Mouse (Mus musculus) liver, embryonic 13.5 days (tissue): ENCODE measurements around the gene 2200002J24Rik. TPM values are rescaled to one million over a fixed set of nuclear protein-coding genes. Genes with fewer than 3 reads are reported as not detected.
"Not testable (repeated sequence)": the region's sequence is repeated elsewhere in the genome, so short reads cannot be mapped to it uniquely, and the experiment has no call there.

ENCODE experiments used
- ATAC-seq: fragments of 200-750 bp; cut with Nextera tagmentation; 2 replicates; pipeline ENCODE4 v1.8.0; 2017; ENCODE audit warnings: low read depth, mild to moderate bottlenecking, moderate number of reproducible peaks, moderate library complexity
- DNase-seq: peaks from one replicate; pipeline ENCODE4 v3.0.0; 2022
- H3K27ac ChIP-seq: fragments of 300-500 bp; sonication (generic); 2 replicates; pipeline ENCODE4 v1.5.1; 2015; ENCODE audit warnings: moderate library complexity, mild to moderate bottlenecking, inconsistent platforms
- H3K27me3 ChIP-seq: fragments of 300-500 bp; sonication (generic); 2 replicates; pipeline ENCODE4 v1.6.1; 2015; ENCODE audit warnings: mild to moderate bottlenecking, inconsistent platforms
- H3K36me3 ChIP-seq: fragments of 300-500 bp; sonication (generic); 2 replicates; pipeline ENCODE4 v1.6.1; 2015; ENCODE audit warnings: mild to moderate bottlenecking, inconsistent platforms
- H3K4me1 ChIP-seq: fragments of 300-500 bp; sonication (generic); replicated peaks from 2 replicates; pipeline ENCODE4 v1.6.1; 2015; ENCODE audit warnings: inconsistent platforms
- H3K4me2 ChIP-seq: fragments of 300-500 bp; sonication (generic); 2 replicates; pipeline ENCODE4 v1.6.1; 2015; ENCODE audit warnings: inconsistent platforms, mild to moderate bottlenecking, moderate library complexity
- H3K4me3 ChIP-seq: fragments of 300-500 bp; sonication (generic); replicated peaks from 2 replicates; pipeline ENCODE4 v1.5.1; 2015; ENCODE audit warnings: mild to moderate bottlenecking, inconsistent platforms
- H3K9ac ChIP-seq: fragments of 300-500 bp; sonication (generic); 2 replicates; pipeline ENCODE4 v1.6.1; 2015; ENCODE audit warnings: mild to moderate bottlenecking, inconsistent platforms
- H3K9me3 ChIP-seq: fragments of 300-500 bp; sonication (generic); replicated peaks from 2 replicates; pipeline ENCODE4 v1.6.1; 2016; ENCODE audit warnings: inconsistent platforms
- WGBS: fragments of 180-500 bp; shearing (Covaris S2); methylation state at CpG from one replicate; pipeline ENCODE4 v1.1.7; 2015; ENCODE audit not compliant: insufficient replicate concordance; 5-methylcytosine and 5-hydroxymethylcytosine counted together
- polyA plus RNA-seq: library from polyadenylated mRNA; unstranded; fragments of >200 nt; fragmentation: Nextera tagmentation; extraction: Ambion mirVana; gene quantifications from 2 replicates; pipeline ENCODE4 v1.2.1, GENCODE M21; 2015

Gene 2200002J24Rik
- polyA plus RNA-seq, 1 experiment from 2014 or later = 0.37 TPM

DNA sequence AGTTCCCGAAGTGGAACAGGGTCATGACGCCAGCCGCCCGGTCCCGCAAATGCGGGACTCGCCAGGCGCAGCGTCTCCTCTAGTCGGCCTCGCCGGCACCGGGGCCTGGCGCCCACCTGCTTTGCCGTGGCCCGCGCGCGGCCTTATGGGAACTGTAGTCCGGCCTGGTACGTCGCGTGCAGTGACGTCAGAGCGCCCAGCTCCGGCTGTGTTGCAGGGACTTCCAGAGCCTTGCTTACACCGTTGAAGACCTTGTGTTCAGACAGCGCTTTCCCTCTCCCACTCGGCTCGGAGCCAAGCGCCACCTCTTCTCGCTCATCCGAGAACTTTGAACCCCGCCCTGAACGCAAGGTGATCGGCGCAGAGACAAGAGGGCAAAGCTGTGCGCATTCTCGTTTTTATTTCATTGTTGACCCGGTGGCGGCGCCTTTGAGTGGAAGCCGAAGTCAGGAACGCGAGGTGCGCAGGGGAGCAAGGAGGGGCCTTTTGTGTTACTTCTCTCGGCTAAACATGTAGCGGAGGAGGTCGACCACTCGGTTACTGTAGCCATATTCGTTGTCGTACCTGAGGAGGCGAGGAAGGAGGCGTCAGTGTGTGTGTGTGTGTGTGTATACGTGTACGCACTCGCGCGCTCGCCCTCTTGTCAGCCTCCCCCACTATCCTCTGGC is 30.8 kb downstream of the 2200002J24Rik start, which contains the start of gene Tmem147:
Gene Tmem147, minus strand, starts transcription at position 145 of the 668 bp plus-strand sequence.
- WGBS = under 1% methylated on average over 59 of the region's 60 CpGs
- peak; percentile 94 for ATAC-seq
- no peaks in the 10 kb centered on the region for H3K27me3 ChIP-seq
- peak within 1 kb of the TSS; percentile 77 for H3K4me3 ChIP-seq
- peak within 1 kb of the TSS; percentile 92 for H3K4me2 ChIP-seq
- peaks cover 39% of the 10 kb centered on the region for H3K36me3 ChIP-seq
- H3K27ac ChIP-seq = peak within 1 kb of the TSS; percentile 92
- H3K4me1 ChIP-seq = peaks cover 30% of the 10 kb centered on the region
- DNase-seq = peak; percentile 89
- no peaks in the 10 kb centered on the region for H3K9me3 ChIP-seq
- peak within 1 kb of the TSS; percentile 87 for H3K9ac ChIP-seq

DNA sequence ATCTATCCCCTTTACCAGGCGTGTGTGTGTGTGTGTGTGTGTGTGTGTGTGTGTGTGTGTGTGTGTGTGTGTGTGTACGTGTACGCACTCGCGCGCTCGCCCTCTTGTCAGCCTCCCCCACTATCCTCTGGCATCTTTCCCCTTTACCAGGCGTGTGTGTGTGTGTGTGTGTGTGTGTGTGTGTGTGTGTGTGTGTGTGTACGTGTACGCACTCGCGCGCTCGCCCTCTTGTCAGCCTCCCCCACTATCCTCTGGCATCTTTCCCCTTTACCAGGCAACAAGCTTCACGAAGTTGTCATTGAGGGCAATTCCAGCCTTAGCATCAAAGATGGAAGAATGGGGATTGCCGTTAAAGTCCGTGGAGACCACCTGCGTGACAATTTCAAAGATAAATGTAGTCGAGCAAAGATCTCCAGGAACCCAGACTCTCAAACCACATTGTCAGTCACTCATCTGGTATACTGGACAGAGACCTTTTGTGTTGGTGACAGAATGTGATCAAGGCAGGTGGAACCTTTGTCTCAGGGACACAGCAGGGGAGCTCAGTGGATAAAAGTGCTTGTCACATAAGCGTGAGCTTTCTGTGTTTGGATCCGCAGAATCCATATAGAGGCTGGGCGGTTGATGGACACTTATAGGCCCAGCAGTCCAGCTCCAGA is 31.5 kb downstream of the 2200002J24Rik start:
- Histone ChIP-seq H3K4me1 (peaks cover 30% of the 10 kb centered on the region), H3K9ac (peak overlapping the region; percentile 87), H3K36me3 (peaks cover 42% of the 10 kb centered on the region), H3K4me2 (peak overlapping the region; percentile 92), H3K4me3 (peak overlapping the region; percentile 77), H3K27ac (peak overlapping the region; percentile 92)
- DNase-seq, ATAC-seq, H3K27me3 ChIP-seq, H3K9me3 ChIP-seq: not testable (repeated sequence)
- WGBS = 38% methylated on average over 9 of the region's 22 CpGs

DNA sequence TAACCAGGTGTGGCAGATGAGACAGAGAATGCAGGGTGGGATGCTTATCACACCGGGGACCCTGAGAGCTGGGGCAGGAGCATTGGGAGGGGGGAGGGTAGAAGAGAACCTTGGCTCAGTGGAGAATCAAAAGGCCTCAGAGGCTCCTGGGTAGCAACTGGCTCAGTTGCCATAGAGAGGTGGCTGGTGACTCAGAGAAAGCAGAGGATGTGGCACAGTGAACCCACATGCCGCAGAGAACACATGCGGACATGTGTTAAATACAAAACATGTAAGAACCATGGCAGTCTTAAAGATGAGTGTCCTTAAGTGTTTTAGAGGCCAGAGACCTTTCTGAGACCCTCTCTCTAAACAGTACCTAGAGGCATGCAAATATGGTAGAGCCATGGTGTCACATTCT is 37.5 kb downstream of the 2200002J24Rik start:
- 79% methylated on average over 3 of the region's 3 CpGs for WGBS
- ATAC-seq (no peak), DNase-seq (no peak)
- H3K4me3 ChIP-seq = no peak overlapping the region
- H3K4me1 ChIP-seq = 0 out of 2 replicates have a peak, but pooled peaks cover 4% of the 10 kb centered on the region
- no peak overlapping the region for H3K27ac ChIP-seq
- H3K9me3 ChIP-seq = no peaks in the 10 kb centered on the region
- H3K27me3 ChIP-seq = no peaks in the 10 kb centered on the region
- peaks cover 43% of the 10 kb centered on the region for H3K36me3 ChIP-seq
- no peak overlapping the region for H3K9ac ChIP-seq
- H3K4me2 ChIP-seq = no peak overlapping the region

DNA sequence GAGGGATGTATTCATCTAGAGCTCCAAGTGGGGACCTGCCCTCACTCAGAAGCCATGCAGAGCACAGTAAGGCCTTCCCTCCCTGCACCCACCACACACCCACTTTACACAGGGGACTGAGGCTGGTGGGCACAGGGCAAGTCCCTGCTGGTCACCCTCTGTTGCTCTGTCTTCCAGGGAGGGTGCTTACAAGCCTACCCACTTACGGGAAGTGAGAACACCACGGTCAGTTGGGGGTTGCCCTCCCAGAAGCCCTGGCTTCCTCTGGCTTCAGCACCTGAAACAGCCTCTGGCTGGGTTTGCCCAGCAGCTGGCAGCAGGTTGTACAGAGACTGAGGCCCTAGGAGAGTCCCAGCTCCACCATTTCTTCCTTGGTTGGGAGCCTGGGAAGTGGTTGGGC is 43.8 kb downstream of the 2200002J24Rik start:
- not testable (repeated sequence) for H3K27me3 ChIP-seq, DNase-seq, H3K4me2 ChIP-seq, H3K9me3 ChIP-seq, ATAC-seq, H3K4me1 ChIP-seq, H3K27ac ChIP-seq, H3K9ac ChIP-seq, H3K36me3 ChIP-seq, H3K4me3 ChIP-seq
- 57% methylated on average over 2 of the region's 2 CpGs for WGBS

DNA sequence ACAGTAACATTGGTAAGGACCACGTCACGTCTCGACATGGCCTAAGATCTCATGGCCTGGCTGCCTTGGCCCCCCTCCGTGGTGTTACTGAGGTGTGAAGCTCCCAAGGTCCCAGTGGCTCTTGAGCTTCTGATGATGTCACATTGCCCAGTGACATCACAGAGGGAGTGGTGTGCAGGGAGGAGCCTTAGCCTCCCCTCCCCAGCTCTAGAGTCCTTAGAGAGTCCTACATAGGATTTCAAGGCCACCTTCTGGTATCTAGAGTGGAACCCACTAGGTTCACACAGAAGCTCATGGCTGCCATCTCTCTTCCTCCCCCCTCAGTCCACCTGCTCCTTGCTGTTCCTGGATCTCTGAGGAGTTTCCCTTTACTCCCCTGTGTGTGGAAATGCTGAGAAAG is 44.9 kb downstream of the 2200002J24Rik start, which contains the start of gene Gapdhs:
Gene Gapdhs, minus strand, starts transcription at position 65 of the 400 bp plus-strand sequence.
- H3K27ac ChIP-seq = not testable (repeated sequence)

DNA sequence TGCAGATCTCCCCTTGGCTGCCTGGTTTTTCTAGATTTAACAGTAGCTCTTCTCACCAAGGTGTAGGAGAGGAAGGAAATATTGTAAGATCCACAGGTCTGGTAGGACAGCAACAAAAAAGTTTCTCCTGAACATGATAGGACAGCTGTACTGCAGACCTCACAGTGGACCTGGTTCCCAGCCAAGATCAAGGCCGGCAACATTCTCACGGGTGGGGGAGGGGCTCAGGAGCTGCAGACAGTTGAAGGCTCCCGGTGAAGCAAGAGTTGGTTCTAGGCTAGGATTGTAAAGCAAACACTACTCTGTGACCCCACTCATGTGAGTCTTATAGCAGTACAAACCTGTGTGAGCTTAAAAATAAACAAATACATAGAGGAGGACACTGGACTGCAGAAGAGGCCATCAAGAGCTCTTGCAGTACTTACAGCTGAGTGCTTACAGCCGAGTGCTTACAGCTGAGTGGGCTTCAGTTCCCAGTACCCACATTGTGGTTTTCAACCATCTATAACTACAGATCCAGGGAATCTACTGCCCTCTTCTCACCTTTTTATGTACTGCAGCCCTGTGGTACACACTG is 45.4 kb downstream of the 2200002J24Rik start:
- H3K9ac ChIP-seq = no peak overlapping the region
- H3K9me3 ChIP-seq = no peaks in the 10 kb centered on the region
- DNase-seq = no peak
- no peaks in the 10 kb centered on the region for H3K27me3 ChIP-seq
- no peak overlapping the region for H3K4me2 ChIP-seq
- 42% methylated on average over 4 of the region's 4 CpGs for WGBS
- no peak overlapping the region for H3K27ac ChIP-seq
- ATAC-seq = no peak
- H3K4me1 ChIP-seq = 0 out of 2 replicates have a peak, but pooled peaks cover 4% of the 10 kb centered on the region
- no peak overlapping the region for H3K4me3 ChIP-seq
- 0 out of 2 replicates have a peak, but pooled peaks cover 4% of the 10 kb centered on the region for H3K36me3 ChIP-seq

More for the DNA sequence above, 44.9 kb downstream of the 2200002J24Rik start, which contains the start of gene Gapdhs:
- WGBS = 77% methylated on average over 4 of the region's 4 CpGs
- not testable (repeated sequence) for ATAC-seq, H3K36me3 ChIP-seq, H3K9me3 ChIP-seq, H3K9ac ChIP-seq, H3K27me3 ChIP-seq, H3K4me3 ChIP-seq, H3K4me2 ChIP-seq, DNase-seq, H3K4me1 ChIP-seq

DNA sequence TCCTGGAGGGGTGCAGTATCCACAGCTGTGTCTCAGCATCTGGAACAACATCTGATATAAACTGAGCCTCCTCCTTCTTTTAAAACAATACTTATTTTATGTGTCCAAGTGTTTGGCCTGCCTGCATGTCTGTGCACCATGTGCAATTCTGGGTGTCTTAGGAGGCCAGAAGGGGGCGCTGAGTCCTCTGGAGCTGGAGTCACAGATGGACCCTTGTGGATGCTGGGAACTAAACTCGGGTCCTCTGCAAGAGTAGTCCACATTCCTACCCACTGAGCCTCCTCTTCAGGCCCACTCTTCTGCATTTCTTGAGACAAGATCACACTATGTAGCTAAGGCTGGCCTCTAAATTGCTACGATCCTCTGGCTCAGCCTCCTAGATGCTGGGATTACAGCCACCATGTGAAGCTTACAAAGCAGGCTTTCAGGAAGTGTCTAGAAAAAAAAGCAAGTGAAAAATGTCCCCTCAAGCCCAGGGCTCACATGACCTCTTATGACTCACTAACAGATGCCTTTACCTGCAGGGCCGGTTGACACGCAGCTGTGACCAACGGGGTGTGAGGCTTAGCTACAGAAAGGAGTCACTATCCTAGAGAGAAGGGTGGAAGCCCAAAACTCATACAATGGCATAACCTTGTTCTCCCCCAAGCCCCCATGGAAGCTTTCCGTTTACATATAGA is 48.9 kb downstream of the 2200002J24Rik start:
- H3K4me1 ChIP-seq = 0 out of 2 replicates have a peak, but pooled peaks cover 4% of the 10 kb centered on the region
- H3K27me3 ChIP-seq = no peaks in the 10 kb centered on the region
- 75% methylated on average over 7 of the region's 7 CpGs for WGBS
- H3K27ac ChIP-seq = no peak overlapping the region
- ATAC-seq (no peak), DNase-seq (no peak)
- no peak overlapping the region for H3K9ac ChIP-seq
- H3K9me3 ChIP-seq = no peaks in the 10 kb centered on the region
- no peak overlapping the region for H3K4me3 ChIP-seq
- H3K36me3 ChIP-seq = no peaks in the 10 kb centered on the region
- H3K4me2 ChIP-seq = no peak overlapping the region

Other genes starting within 250 kb of the 2200002J24Rik start
- 0.16 and 0.20 TPM in 2 replicates for gene Kirrel2, start 241.2 kb upstream of the 2200002J24Rik start, polyA plus RNA-seq
- gene Nphs1, start 240.6 kb upstream of the 2200002J24Rik start, polyA plus RNA-seq = 0.13 and 0.17 TPM in 2 replicates
- gene Prodh2, start 205.3 kb upstream of the 2200002J24Rik start, polyA plus RNA-seq = 28.1 and 28.6 TPM in 2 replicates
- gene Arhgap33, start 163.9 kb upstream of the 2200002J24Rik start, polyA plus RNA-seq = 2.0 and 2.3 TPM in 2 replicates
- 4.4 and 4.6 TPM in 2 replicates for gene Hspb6, start 146.7 kb upstream of the 2200002J24Rik start, polyA plus RNA-seq
- 1.8 and 2.3 TPM in 2 replicates for gene Proser3, start 146.6 kb upstream of the 2200002J24Rik start, polyA plus RNA-seq
- 25.3 and 31.9 TPM in 2 replicates for gene Lin37, start 139.1 kb upstream of the 2200002J24Rik start, polyA plus RNA-seq
- gene U2af1l4, start 135.6 kb upstream of the 2200002J24Rik start, polyA plus RNA-seq = 49.4 TPM in 2 replicates
- 3.4 and 3.8 TPM in 2 replicates for gene Gm49396, start 135.6 kb upstream of the 2200002J24Rik start, polyA plus RNA-seq
- gene Psenen, start 135.3 kb upstream of the 2200002J24Rik start, polyA plus RNA-seq = 80.1 and 81.3 TPM in 2 replicates
- 1.6 and 2.1 TPM in 2 replicates for gene Igflr1, start 133.5 kb upstream of the 2200002J24Rik start, polyA plus RNA-seq
- 2.8 and 3.8 TPM in 2 replicates for gene Kmt2b, start 110.2 kb upstream of the 2200002J24Rik start, polyA plus RNA-seq
- gene Zbtb32, start 100.0 kb upstream of the 2200002J24Rik start, polyA plus RNA-seq = 0.09 and 0.20 TPM in 2 replicates
- 0.09 and 0.50 TPM in 2 replicates for gene Upk1a, start 86.1 kb upstream of the 2200002J24Rik start, polyA plus RNA-seq
- 690 and 705 TPM in 2 replicates for gene Cox6b1, start 72.8 kb upstream of the 2200002J24Rik start, polyA plus RNA-seq
- gene Etv2, start 63.1 kb upstream of the 2200002J24Rik start, polyA plus RNA-seq = 0.09 TPM in 1 of 2 replicates, not detected in the other
- 58.0 and 59.4 TPM in 2 replicates for gene Rbm42, start 48.6 kb upstream of the 2200002J24Rik start, polyA plus RNA-seq
- gene Haus5, start 33.9 kb upstream of the 2200002J24Rik start, polyA plus RNA-seq = 38.2 and 38.7 TPM in 2 replicates
- gene Pmis2, start 27.3 kb upstream of the 2200002J24Rik start, polyA plus RNA-seq = not detected in 2 replicates
- 1.1 and 1.7 TPM in 2 replicates for gene Atp4a, start 13.3 kb downstream of the 2200002J24Rik start, polyA plus RNA-seq
- 108 and 121 TPM in 2 replicates for gene Tmem147, start 30.6 kb downstream of the 2200002J24Rik start, polyA plus RNA-seq
- gene Gapdhs, start 44.8 kb downstream of the 2200002J24Rik start, polyA plus RNA-seq = not detected in 2 replicates
- gene Sbsn, start 52.5 kb downstream of the 2200002J24Rik start, polyA plus RNA-seq = 0.08 and 0.22 TPM in 2 replicates
- 0.17 TPM in 1 of 2 replicates, not detected in the other for gene Dmkn, start 64.8 kb downstream of the 2200002J24Rik start, polyA plus RNA-seq
- 0.27 TPM in 1 of 2 replicates, not detected in the other for gene Krtdap, start 89.0 kb downstream of the 2200002J24Rik start, polyA plus RNA-seq
- gene Ffar2, start 124.8 kb downstream of the 2200002J24Rik start, polyA plus RNA-seq = 0.35 and 0.46 TPM in 2 replicates
- gene Ffar3, start 157.3 kb downstream of the 2200002J24Rik start, polyA plus RNA-seq = not detected in 2 replicates
- not detected in 2 replicates for gene Ffar1, start 162.6 kb downstream of the 2200002J24Rik start, polyA plus RNA-seq
- gene Cd22, start 181.4 kb downstream of the 2200002J24Rik start, polyA plus RNA-seq = 0.07 and 0.16 TPM in 2 replicates
- 0.16 and 0.20 TPM in 2 replicates for gene Mag, start 215.9 kb downstream of the 2200002J24Rik start, polyA plus RNA-seq
- not detected in 2 replicates for gene Hamp2, start 225.8 kb downstream of the 2200002J24Rik start, polyA plus RNA-seq
- 2.0 and 3.7 TPM in 2 replicates for gene Hamp, start 245.1 kb downstream of the 2200002J24Rik start, polyA plus RNA-seq